Mouse (Mus musculus) heart, postnatal 0 days (tissue): ENCODE measurements around the gene Fgd5.

Source experiments
- CTCF ChIP-seq: IDR thresholded peaks from 2 replicates; pipeline ENCODE4 v1.5.1; 2016; ENCODE audit warnings: antibody characterized with exemption, control low read depth, low read depth
- EP300 ChIP-seq: IDR thresholded peaks from 2 replicates; pipeline ENCODE4 v1.6.1; 2016; ENCODE audit warnings: antibody characterized with exemption, low read depth

GRCm38 (mm10) chr6:91979301-91979996 lies 771 bp downstream of the Fgd5 start:
- no peak for TF ChIP-seq CTCF
- no peak for TF ChIP-seq EP300
